ENCODE assay signal across 26 mouse cellular contexts in the genomic region with DNA sequence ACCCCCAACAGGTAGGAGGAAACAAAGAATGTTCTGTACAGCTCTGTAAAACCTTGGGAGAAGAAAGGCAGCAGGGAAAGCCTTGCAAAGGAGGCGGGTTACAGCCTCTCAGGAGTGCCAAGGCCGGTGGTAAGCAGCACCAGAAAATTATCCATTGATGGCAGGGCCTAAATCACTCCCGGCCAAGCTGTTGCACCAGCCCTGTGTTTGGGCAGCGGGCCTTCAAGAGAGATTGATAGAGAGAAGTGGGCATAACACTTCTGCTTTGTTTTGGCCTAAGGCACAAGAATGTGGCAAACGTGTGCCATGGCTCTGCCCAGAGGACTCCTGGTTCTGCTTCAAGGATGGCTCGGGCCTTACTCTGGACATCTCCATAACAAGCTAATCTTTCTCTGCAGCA. TPM values are rescaled to one million over a fixed set of nuclear protein-coding genes. Genes with fewer than 3 reads are reported as not detected.
"Had no signal": no experiment of that assay in that cellular context is flagged by ENCODE, and none has a peak within 500 bp of the region (broad histone marks: within the 10 kb centered on the region; RNA-seq: fewer than 3 reads in every experiment).

No protein-coding gene starts in this region.

- H3K27ac ChIP-seq: heart, adult 2 months; heart, embryonic 13.5 days; heart, embryonic 15.5 days; hindbrain, embryonic 13.5 days; hindbrain, embryonic 15.5 days; hindbrain, postnatal 0 days; kidney, embryonic 15.5 days; kidney, postnatal 0 days; left cerebral cortex, adult 2 months; limb, embryonic 13.5 days; limb, embryonic 15.5 days; liver, embryonic 12.5 days; liver, embryonic 14.5 days had no signal

- H3K4me3 ChIP-seq: heart, adult 2 months; heart, embryonic 13.5 days; heart, embryonic 15.5 days; hindbrain, embryonic 13.5 days; hindbrain, embryonic 15.5 days; kidney, embryonic 15.5 days; left cerebral cortex, adult 2 months; limb, embryonic 13.5 days; limb, embryonic 15.5 days; liver, embryonic 12.5 days had no signal

- DNase-seq: gastrocnemius, postnatal 36 days; heart, adult 11 months; heart, adult 2 months; heart, postnatal 14 days; heart, postnatal 36 days; kidney, adult 11 months; kidney, adult 2 months; kidney, adult 9 months; kidney, postnatal 14 days; kidney, postnatal 36 days; layer of hippocampus, adult 9-11 months; layer of hippocampus, postnatal 36 days had no signal

- H3K27me3 ChIP-seq: heart, embryonic 13.5 days; heart, embryonic 15.5 days; hindbrain, embryonic 13.5 days; hindbrain, embryonic 15.5 days; kidney, embryonic 15.5 days; limb, embryonic 13.5 days; limb, embryonic 15.5 days had no signal

- H3K36me3 ChIP-seq: heart, embryonic 13.5 days; heart, embryonic 15.5 days; hindbrain, embryonic 13.5 days; hindbrain, embryonic 15.5 days; kidney, embryonic 15.5 days; limb, embryonic 13.5 days; limb, embryonic 15.5 days; liver, embryonic 12.5 days had no signal

RNA-seq across cellular contexts. Expression of a gene that starts 9.5 kb away (rescaled TPM):
- total RNA-seq: hematopoietic stem cell, adult 5-6 weeks; liver, adult 2 months had no signal
- polyA plus RNA-seq: liver, adult 2 months had no signal
